Comparison of ENCODE assay signal across 8 mouse cellular contexts in the genomic region with DNA sequence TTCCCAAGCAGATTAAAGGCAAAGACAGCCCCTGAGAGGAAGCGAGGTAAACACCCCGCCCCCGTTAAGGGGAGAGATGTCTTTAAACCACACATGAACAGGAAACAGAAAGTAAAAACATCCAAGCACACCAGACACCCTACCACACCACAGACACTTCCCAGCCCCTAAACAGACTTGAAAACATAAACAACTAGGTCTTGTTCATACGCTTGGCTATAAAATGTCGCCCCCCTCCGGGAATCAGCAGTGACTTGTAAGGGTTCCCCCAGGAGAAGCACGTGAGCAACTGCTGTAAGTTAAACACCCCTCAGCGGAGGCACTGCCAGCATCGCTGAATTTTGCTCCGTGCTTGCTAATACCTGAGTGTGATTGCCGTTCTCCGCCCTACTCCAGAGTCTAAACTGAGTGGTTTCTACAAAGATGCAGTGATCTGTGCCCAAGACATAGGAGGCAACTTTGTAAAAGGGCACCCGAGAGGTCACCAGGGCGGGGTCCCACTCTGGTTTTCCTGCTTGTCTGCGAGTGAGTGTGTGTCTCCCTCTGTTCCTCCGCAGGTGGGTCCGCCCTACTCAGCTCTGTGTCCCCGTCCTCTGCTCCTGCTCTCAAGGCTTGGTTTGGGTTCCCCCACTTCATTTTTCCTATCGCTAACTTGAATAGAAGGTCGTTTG. TPM values are rescaled to one million over a fixed set of nuclear protein-coding genes. Genes with fewer than 3 reads are reported as not detected.
A peak's percentile ranks its signal among the peaks of the same experiment; 100 is the strongest.
DNase-seq lines count a peak whose midpoint lies in the region; ATAC-seq lines count a peak whose summit lies in the region.

No protein-coding gene starts in this region.

- under 1% methylated on average over 20 of the region's 20 CpGs for WGBS in intestine, embryonic 15.5 days
- under 1% methylated on average over 20 of the region's 20 CpGs for WGBS in liver, embryonic 12.5 days (ENCODE audit: insufficient replicate concordance)
- under 1% methylated on average over 20 of the region's 20 CpGs for WGBS in stomach, embryonic 14.5 days

- H3K36me3 ChIP-seq in intestine, embryonic 15.5 days: no peaks in the 10 kb centered on the region
- H3K36me3 ChIP-seq in liver, embryonic 12.5 days: no peaks in the 10 kb centered on the region
- H3K36me3 ChIP-seq in stomach, embryonic 14.5 days (ENCODE audit: control insufficient read depth, insufficient read depth, low read length): no peaks in the 10 kb centered on the region

- H3K4me3 ChIP-seq in intestine, embryonic 15.5 days (replicated peaks): peak overlapping the region; percentile 49
- H3K4me3 ChIP-seq in liver, embryonic 12.5 days: peak overlapping the region; percentile 63
- H3K4me3 ChIP-seq in stomach, embryonic 14.5 days (ENCODE audit: low read depth, low read length): peak overlapping the region; percentile 37

- H3K4me1 ChIP-seq in intestine, embryonic 15.5 days (replicated peaks): peaks cover 7% of the 10 kb centered on the region; the same call in 1 of the 2 replicates
- peaks cover 24% of the 10 kb centered on the region for H3K4me1 ChIP-seq in liver, embryonic 12.5 days
- no peaks in the 10 kb centered on the region for H3K4me1 ChIP-seq in stomach, embryonic 14.5 days (ENCODE audit: control insufficient read depth, insufficient read depth, low read length)

- peak overlapping the region; percentile 48; the same call in 1 of the 2 replicates for H3K27ac ChIP-seq in intestine, embryonic 15.5 days
- H3K27ac ChIP-seq in liver, embryonic 12.5 days: peak overlapping the region; percentile 62
- no peak overlapping the region; the same call in 1 of the 2 replicates for H3K27ac ChIP-seq in stomach, embryonic 14.5 days (ENCODE audit: low read length)

- ATAC-seq in granulocyte monocyte progenitor cell, adult 5-6 weeks (replicated peaks; ENCODE audit: poor library complexity, severe bottlenecking): peak; percentile 66
- peak; percentile 79 for ATAC-seq in intestine, embryonic 15.5 days
- peak; percentile 79 for ATAC-seq in liver, embryonic 12.5 days
- ATAC-seq in monocyte, adult 5-6 weeks (replicated peaks; ENCODE audit: insufficient number of reproducible peaks, low FRiP score, low TSS enrichment, poor library complexity, severe bottlenecking): peak; percentile 72
- peak; percentile 71 for ATAC-seq in stomach, embryonic 14.5 days (ENCODE audit: insufficient number of reproducible peaks, insufficient read depth, low FRiP score, low read depth)

- peak; percentile 32 for DNase-seq in right cerebral cortex, adult 18-20 months
- no peak for DNase-seq in right cerebral cortex, postnatal 4 days
- peak; percentile 72 for DNase-seq in embryo, embryonic 11 days

- no peaks in the 10 kb centered on the region for H3K27me3 ChIP-seq in intestine, embryonic 15.5 days (replicated peaks)
- H3K27me3 ChIP-seq in liver, embryonic 12.5 days (replicated peaks): no peaks in the 10 kb centered on the region
- H3K27me3 ChIP-seq in stomach, embryonic 14.5 days (ENCODE audit: control insufficient read depth, insufficient read depth, low read length): no peaks in the 10 kb centered on the region

- peak overlapping the region; percentile 91 for H3K4me2 ChIP-seq in intestine, embryonic 15.5 days (replicated peaks)
- H3K4me2 ChIP-seq in liver, embryonic 12.5 days: peak overlapping the region; percentile 85
- peak overlapping the region; percentile 95 for H3K4me2 ChIP-seq in stomach, embryonic 14.5 days (replicated peaks; ENCODE audit: low read depth, low read length)

- no peaks in the 10 kb centered on the region for H3K9me3 ChIP-seq in intestine, embryonic 15.5 days
- no peaks in the 10 kb centered on the region for H3K9me3 ChIP-seq in liver, embryonic 12.5 days (replicated peaks)
- no peaks in the 10 kb centered on the region for H3K9me3 ChIP-seq in stomach, embryonic 14.5 days (ENCODE audit: control insufficient read depth, low read depth, low read length)

- H3K9ac ChIP-seq in intestine, embryonic 15.5 days: peak overlapping the region; percentile 29
- peak overlapping the region; percentile 67 for H3K9ac ChIP-seq in liver, embryonic 12.5 days
- peak overlapping the region; percentile 32; the same call in 1 of the 2 replicates for H3K9ac ChIP-seq in stomach, embryonic 14.5 days (replicated peaks; ENCODE audit: low read depth, low read length)

RNA-seq across cellular contexts. Expression of a gene that starts 8.2 kb away (rescaled TPM):
- 81.0 and 103 TPM in 2 replicates for total RNA-seq in granulocyte monocyte progenitor cell, adult 5-6 weeks (2014; fragmentation: Nextera tagmentation)
- total RNA-seq in granulocyte monocyte progenitor cell, adult 5-6 weeks (2017): 94.7 and 102 TPM in 2 replicates
- 20.3 and 21.4 TPM in 2 replicates for polyA plus RNA-seq in intestine, embryonic 15.5 days (2015; fragmentation: Nextera tagmentation; extraction: Ambion mirVana)
- polyA plus RNA-seq in liver, embryonic 12.5 days (2016; fragmentation: Nextera tagmentation; extraction: Ambion mirVana): 38.3 and 39.0 TPM in 2 replicates
- 103 to 122 TPM (median 110 TPM) in 3 replicates for total RNA-seq in monocyte, adult 5-6 weeks (2017)
- 36.2 and 38.0 TPM in 2 replicates for polyA plus RNA-seq in stomach, embryonic 14.5 days (2014; fragmentation: Nextera tagmentation; extraction: Ambion mirVana)
